Mouse (Mus musculus) CH12.LX (cell line): ENCODE results near the gene Schip1.

ENCODE experiments used
- EP300 ChIP-seq: IDR thresholded peaks from 2 replicates; pipeline ENCODE4 v1.6.1; 2011; ENCODE audit warnings: low read length, improper control_type of control experiment
- MAFK ChIP-seq: IDR thresholded peaks from 2 replicates; pipeline ENCODE4 v1.6.1; 2011; ENCODE audit warnings: low read length, improper control_type of control experiment; ENCODE audit not compliant: insufficient replicate concordance
- MYC ChIP-seq: IDR thresholded peaks from 2 replicates; pipeline ENCODE4 v1.6.1; 2011; ENCODE audit warnings: low read depth, mild to moderate bottlenecking, improper control_type of control experiment, low read length
- POLR2A ChIP-seq: IDR thresholded peaks from 2 replicates; pipeline ENCODE4 v1.6.1; 2011; ENCODE audit warnings: low read depth, mild to moderate bottlenecking, improper control_type of control experiment, low read length
- USF1 ChIP-seq: IDR thresholded peaks from 2 replicates; pipeline ENCODE4 v1.6.1; 2014; ENCODE audit warnings: low read depth, mild to moderate bottlenecking, inconsistent platforms, low read length, improper control_type of control experiment
- USF2 ChIP-seq: conservative IDR thresholded peaks from 2 replicates; pipeline ENCODE4 v1.6.1; 2011; ENCODE audit warnings: low read depth, low read length, improper control_type of control experiment

DNA sequence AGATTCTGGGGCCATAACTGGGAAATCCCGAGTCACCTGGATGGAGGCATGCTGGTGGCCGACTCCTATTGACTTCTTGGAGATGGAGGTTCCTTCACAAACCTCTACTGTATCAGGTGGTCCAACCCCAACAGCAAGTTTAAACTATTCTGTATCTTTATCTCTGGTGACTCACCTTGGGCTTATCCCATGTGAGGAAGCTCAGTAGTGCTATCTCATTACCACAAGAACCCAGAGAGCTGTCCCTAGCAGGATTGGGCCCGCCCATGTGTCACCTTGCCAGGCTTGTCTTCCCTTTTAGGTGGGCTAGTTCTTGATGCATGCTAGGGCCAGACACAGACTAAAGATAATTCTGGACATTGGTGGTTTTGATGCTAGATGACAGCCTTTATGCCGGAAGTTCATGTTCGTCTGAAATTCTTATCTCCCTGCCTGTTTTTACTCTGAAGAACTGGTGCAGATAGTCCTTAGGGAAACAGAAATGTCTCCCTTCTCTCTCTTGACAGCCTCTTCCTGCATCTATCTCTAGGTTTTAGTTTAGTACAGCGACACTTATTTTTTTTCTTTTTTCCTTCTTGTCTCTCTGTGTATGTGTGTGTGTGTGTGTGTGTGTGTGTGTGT, 435.0 kb downstream of the Schip1 start:
- TF ChIP-seq EP300, result no peak
- TF ChIP-seq MYC, result no peak
- TF ChIP-seq USF1, result no peak
- TF ChIP-seq MAFK, result no peak
- no peak for TF ChIP-seq POLR2A
- no peak for TF ChIP-seq USF2
